Mouse (Mus musculus): ENCODE data around the gene Arhgap19.

- no peak for TF ChIP-seq POLR2A (IDR thresholded peaks at IDR 0.05; ENCODE audit: insufficient read depth, low read length)
- no peak for TF ChIP-seq CTCF (IDR thresholded peaks at IDR 0.05; ENCODE audit: low read depth, low read length)
These were observed 15.5 kb upstream of the Arhgap19 start for GRCm38 (mm10) chr19:41817325-41817724.
